Mouse (Mus musculus) stomach, embryonic 14.5 days (tissue): ENCODE data around the gene Mmp14. TPM values are rescaled to one million over a fixed set of nuclear protein-coding genes. Genes with fewer than 3 reads are reported as not detected.
A peak's percentile ranks its signal among the peaks of the same experiment; 100 is the strongest.

Experiments used
- ATAC-seq: fragments of 200-750 bp; cut with Nextera tagmentation; 2 replicates; pipeline ENCODE4 v1.8.0; 2017; ENCODE audit warnings: low read depth, moderate TSS enrichment; ENCODE audit not compliant: insufficient number of reproducible peaks, insufficient read depth, low FRiP score
- H3K27ac ChIP-seq: fragments of 300-500 bp; sonication (generic); 2 replicates; pipeline ENCODE4 v1.5.1; 2014; ENCODE audit warnings: mild to moderate bottlenecking, low read length, moderate library complexity, mixed read lengths
- H3K27me3 ChIP-seq: fragments of 300-500 bp; sonication (generic); 2 replicates; pipeline ENCODE4 v1.6.1; 2014; ENCODE audit warnings: low read length, control low read depth, mixed read lengths; ENCODE audit not compliant: control insufficient read depth, insufficient read depth
- H3K36me3 ChIP-seq: fragments of 300-500 bp; sonication (generic); 2 replicates; pipeline ENCODE4 v1.6.1; 2014; ENCODE audit warnings: mild to moderate bottlenecking, control low read depth, low read length, moderate library complexity, mixed read lengths; ENCODE audit not compliant: control insufficient read depth, insufficient read depth
- H3K4me1 ChIP-seq: fragments of 300-500 bp; sonication (generic); 2 replicates; pipeline ENCODE4 v1.6.1; 2014; ENCODE audit warnings: low read length, control low read depth, mixed read lengths; ENCODE audit not compliant: control insufficient read depth, insufficient read depth
- H3K4me2 ChIP-seq: fragments of 300-500 bp; sonication (generic); replicated peaks from 2 replicates; pipeline ENCODE4 v1.6.1; 2014; ENCODE audit warnings: low read depth, low read length, control low read depth
- H3K4me3 ChIP-seq: fragments of 300-500 bp; sonication (generic); 2 replicates; pipeline ENCODE4 v1.5.1; 2014; ENCODE audit warnings: low read depth, low read length, control low read depth
- H3K9ac ChIP-seq: fragments of 300-500 bp; sonication (generic); replicated peaks from 2 replicates; pipeline ENCODE4 v1.6.1; 2014; ENCODE audit warnings: low read depth, mild to moderate bottlenecking, control low read depth, low read length, moderate library complexity, mixed read lengths
- H3K9me3 ChIP-seq: fragments of 300-500 bp; sonication (generic); 2 replicates; pipeline ENCODE4 v1.6.1; 2016; ENCODE audit warnings: low read depth, low read length, control low read depth; ENCODE audit not compliant: control insufficient read depth
- WGBS: fragments of 180-500 bp; shearing (Covaris S2); extraction: QIAGEN DNeasy Blood & Tissue Kit; methylation state at CpG from one replicate; pipeline ENCODE4 v1.1.7; 2014; 5-methylcytosine and 5-hydroxymethylcytosine counted together
- polyA plus RNA-seq: library from polyadenylated mRNA; unstranded; fragments of >200 nt; fragmentation: Nextera tagmentation; extraction: Ambion mirVana; gene quantifications from 2 replicates; pipeline ENCODE4 v1.2.1, GENCODE M21; 2014

The Mmp14 gene
- polyA plus RNA-seq, 1 experiment from 2014 or later, result 154 TPM

DNA sequence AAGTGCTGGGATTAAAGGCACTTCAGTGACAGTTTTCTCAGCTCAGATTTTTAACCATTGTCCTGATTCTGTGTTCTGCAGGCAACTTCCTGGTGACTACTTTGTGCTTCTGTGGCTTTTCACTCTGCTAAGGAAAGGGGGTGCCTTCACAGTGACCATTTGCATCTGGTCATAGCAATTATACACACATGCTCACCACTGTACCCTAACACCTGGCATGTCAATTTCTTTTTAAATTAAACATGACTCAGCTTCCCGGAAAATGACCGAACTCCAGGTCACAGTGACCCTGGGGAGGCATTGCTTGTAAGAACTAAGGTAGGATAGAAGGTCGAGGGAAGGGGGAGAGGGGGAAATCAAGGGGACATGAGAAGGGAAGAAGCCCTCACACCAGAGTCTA is 37.6 kb upstream of the Mmp14 start:
- no peak overlapping the region for H3K4me3 ChIP-seq
- no peak overlapping the region for H3K27ac ChIP-seq
- 67% methylated on average over 3 of the region's 3 CpGs for WGBS

DNA sequence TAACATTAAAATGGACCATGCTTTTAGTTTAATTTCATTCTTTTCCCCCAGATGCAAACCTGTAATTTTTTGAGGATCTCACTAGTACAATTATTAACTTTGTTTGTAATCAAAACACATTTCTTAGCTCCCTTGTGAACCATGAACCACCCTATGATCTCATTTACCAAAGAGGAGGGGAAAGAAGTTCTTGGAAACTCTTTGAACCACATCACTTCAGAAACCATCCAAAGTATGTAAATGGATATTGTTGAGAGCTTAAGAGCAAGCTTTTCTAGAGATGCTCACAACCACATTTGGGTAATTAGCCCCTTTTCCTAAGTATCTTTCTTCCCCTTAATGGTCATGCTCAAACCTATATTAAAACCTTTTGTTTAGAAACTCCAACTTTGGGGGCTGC is 37.1 kb upstream of the Mmp14 start:
- Histone ChIP-seq H3K4me3 (no peak overlapping the region), H3K4me2 (no peak overlapping the region), H3K9me3 (no peaks in the 10 kb centered on the region), H3K36me3 (no peaks in the 10 kb centered on the region), H3K4me1 (0 out of 2 replicates have a peak, but pooled peaks cover 3% of the 10 kb centered on the region), H3K27me3 (no peaks in the 10 kb centered on the region), H3K27ac (no peak overlapping the region), H3K9ac (no peak overlapping the region)
- ATAC-seq, result no peak

More for the DNA sequence above, 37.6 kb upstream of the Mmp14 start:
- ATAC-seq, result no peak
- no peaks in the 10 kb centered on the region for H3K9me3 ChIP-seq
- H3K27me3 ChIP-seq, result no peaks in the 10 kb centered on the region
- H3K4me2 ChIP-seq, result no peak overlapping the region
- no peak overlapping the region for H3K9ac ChIP-seq
- no peaks in the 10 kb centered on the region for H3K4me1 ChIP-seq
- no peaks in the 10 kb centered on the region for H3K36me3 ChIP-seq

DNA sequence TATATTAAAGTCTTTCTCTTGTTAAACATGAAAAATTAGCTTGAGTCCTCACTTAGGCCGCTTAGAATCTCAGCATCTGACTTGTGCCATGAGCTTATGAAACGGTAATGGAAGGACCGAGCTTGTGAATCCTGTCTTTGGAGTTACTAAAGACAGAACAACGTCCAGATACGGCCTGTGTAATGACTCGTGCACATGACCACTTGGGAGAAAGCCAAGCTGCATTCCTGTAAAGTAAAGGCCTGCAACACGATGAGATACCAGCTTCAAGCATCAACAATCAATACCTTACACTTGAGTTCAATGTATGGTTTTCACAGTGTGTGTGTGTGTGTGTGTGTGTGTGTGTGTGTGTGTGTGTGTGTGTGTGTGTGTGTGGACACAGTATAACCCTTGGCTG is 34.7 kb upstream of the Mmp14 start:
- Histone ChIP-seq H3K4me2 (no peak overlapping the region), H3K9me3 (no peaks in the 10 kb centered on the region), H3K4me3 (no peak overlapping the region), H3K36me3 (no peaks in the 10 kb centered on the region), H3K9ac (no peak overlapping the region), H3K27me3 (no peaks in the 10 kb centered on the region), H3K27ac (no peak overlapping the region), H3K4me1 (0 out of 2 replicates have a peak, but pooled peaks cover 3% of the 10 kb centered on the region)
- WGBS, result 73% methylated on average over 7 of the region's 7 CpGs
- no peak for ATAC-seq

- Histone ChIP-seq H3K27ac (no peak overlapping the region), H3K9ac (no peak overlapping the region), H3K9me3 (no peaks in the 10 kb centered on the region), H3K4me1 (0 out of 2 replicates have a peak, but pooled peaks cover 3% of the 10 kb centered on the region), H3K4me3 (no peak overlapping the region), H3K4me2 (no peak overlapping the region), H3K36me3 (no peaks in the 10 kb centered on the region), H3K27me3 (no peaks in the 10 kb centered on the region)
- no peak for ATAC-seq
- WGBS, result 85% methylated on average over 7 of the region's 7 CpGs
These were observed 33.4 kb upstream of the Mmp14 start for GRCm38 (mm10) chr14:54397872-54398527.

GRCm38 (mm10) chr14:54398528-54398916 is 32.9 kb upstream of the Mmp14 start:
- H3K9me3 ChIP-seq, result no peaks in the 10 kb centered on the region
- no peak for ATAC-seq
- H3K36me3 ChIP-seq, result no peaks in the 10 kb centered on the region
- WGBS, result 57% methylated on average over 7 of the region's 7 CpGs
- H3K27ac ChIP-seq, result no peak overlapping the region
- H3K9ac ChIP-seq, result no peak overlapping the region
- no peaks in the 10 kb centered on the region for H3K27me3 ChIP-seq
- H3K4me1 ChIP-seq, result 0 out of 2 replicates have a peak, but pooled peaks cover 3% of the 10 kb centered on the region
- H3K4me2 ChIP-seq, result no peak overlapping the region
- H3K4me3 ChIP-seq, result no peak overlapping the region

GRCm38 (mm10) chr14:54398921-54399382 is 32.5 kb upstream of the Mmp14 start:
- Histone ChIP-seq H3K27me3 (no peaks in the 10 kb centered on the region), H3K27ac (no peak overlapping the region), H3K36me3 (no peaks in the 10 kb centered on the region), H3K9me3 (no peaks in the 10 kb centered on the region), H3K4me3 (no peak overlapping the region), H3K9ac (no peak overlapping the region), H3K4me2 (no peak overlapping the region), H3K4me1 (0 out of 2 replicates have a peak, but pooled peaks cover 3% of the 10 kb centered on the region)
- ATAC-seq, result no peak
- 38% methylated on average over 8 of the region's 8 CpGs for WGBS

DNA sequence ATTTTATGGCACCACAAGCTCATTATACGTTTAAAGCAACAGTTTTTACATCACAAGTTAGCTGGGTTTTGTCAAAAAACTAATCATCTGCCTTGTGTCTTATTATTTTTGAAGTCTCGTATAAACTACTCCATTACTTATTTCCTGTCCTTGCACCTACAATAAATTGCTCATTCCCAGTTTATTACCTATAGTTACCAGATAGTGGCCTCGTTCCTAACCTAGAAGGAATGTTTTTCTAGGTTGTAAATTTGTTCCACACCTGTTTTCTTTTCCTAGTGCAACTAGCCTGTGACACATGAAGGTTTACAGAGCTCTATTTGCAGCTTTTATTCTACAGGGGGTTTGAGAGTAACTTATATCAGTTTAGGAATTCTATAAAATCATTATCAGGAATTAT is 29.7 kb upstream of the Mmp14 start:
- Histone ChIP-seq H3K4me3 (no peak overlapping the region), H3K4me2 (no peak overlapping the region), H3K9me3 (no peaks in the 10 kb centered on the region), H3K9ac (no peak overlapping the region), H3K27me3 (no peaks in the 10 kb centered on the region), H3K4me1 (0 out of 2 replicates have a peak, but pooled peaks cover 3% of the 10 kb centered on the region), H3K27ac (no peak overlapping the region; the same call in 1 of the 2 replicates), H3K36me3 (no peaks in the 10 kb centered on the region)
- 28% methylated on average over 3 of the region's 3 CpGs for WGBS
- ATAC-seq, result no peak

- Histone ChIP-seq H3K9ac (0 out of 2 replicates have a peak overlapping the region, but pooled peaks have one; percentile 3), H3K4me2 (peak overlapping the region; percentile 0; the same call in 1 of the 2 replicates)
These were observed 22.9 kb upstream of the Mmp14 start for GRCm38 (mm10) chr14:54408336-54409056.

More at GRCm38 (mm10) chr14:54408336-54409056, 22.9 kb upstream of the Mmp14 start:
- peaks cover 18% of the 10 kb centered on the region; the same call in 1 of the 2 replicates for H3K4me1 ChIP-seq
- no peaks in the 10 kb centered on the region for H3K27me3 ChIP-seq
- no peak overlapping the region for H3K4me3 ChIP-seq
- no peak for ATAC-seq
- H3K27ac ChIP-seq, result no peak overlapping the region
- WGBS, result 88% methylated on average over 25 of the region's 25 CpGs
- H3K36me3 ChIP-seq, result no peaks in the 10 kb centered on the region
- H3K9me3 ChIP-seq, result no peaks in the 10 kb centered on the region
